Mouse (Mus musculus) olfactory bulb, adult 2 months (tissue): ENCODE results near the gene Slc39a11.

Source experiments
- CTCF ChIP-seq: fragments of 200-500 bp; IDR thresholded peaks from 2 replicates; pipeline ENCODE4 v1.5.1; 2012; ENCODE audit warnings: low read depth, mild to moderate bottlenecking, low read length, moderate library complexity; ENCODE audit not compliant: insufficient read depth
- POLR2A ChIP-seq: fragments of 200-500 bp; IDR thresholded peaks from 2 replicates; pipeline ENCODE4 v1.6.1; 2012; ENCODE audit warnings: mild to moderate bottlenecking, low read depth, low read length, moderate library complexity; ENCODE audit not compliant: insufficient read depth

DNA sequence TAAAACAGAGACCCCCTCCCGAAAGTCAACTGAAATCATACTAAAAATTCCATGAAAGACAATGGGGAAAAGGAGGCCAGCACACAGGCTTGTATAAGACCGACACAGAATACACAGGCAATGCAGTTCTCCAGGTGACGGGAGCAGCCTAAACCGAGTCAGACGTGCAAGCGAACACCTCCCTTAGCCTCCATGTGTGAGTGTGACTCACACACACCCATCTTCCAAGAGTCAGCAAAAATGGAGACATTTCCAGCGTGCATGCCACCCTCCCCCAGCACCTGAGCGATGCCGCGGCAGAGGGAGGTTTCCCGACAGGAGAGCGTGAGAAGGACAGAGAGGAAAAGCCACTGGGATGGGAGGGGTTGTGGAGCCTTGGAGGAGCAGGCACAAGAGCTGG, 258.2 kb downstream of the Slc39a11 start:
- TF ChIP-seq POLR2A (no peak), CTCF (no peak)
